Mouse (Mus musculus) heart, postnatal 10 days (tissue): ENCODE results near the gene Rnf207. TPM values are rescaled to one million over a fixed set of nuclear protein-coding genes. Genes with fewer than 3 reads are reported as not detected.

Experiments used
- DNase-seq, 2 experiments: peaks; one replicate each; pipeline ENCODE4 v3.0.0; 2021
- intact Hi-C: fragments of 180-260 bp; cut with DNase I; formaldehyde crosslinking; loops from one replicate; pipeline ENCODE4 v1.15.1; 2025
- total RNA-seq, 2 experiments: library from RNA; stranded (reverse); gene quantifications; 2 replicates each; pipeline ENCODE4 v1.2.3; 2021

Gene Rnf207
- total RNA-seq, 2 experiments from 2014 or later: 95.9 to 112 TPM

DNA sequence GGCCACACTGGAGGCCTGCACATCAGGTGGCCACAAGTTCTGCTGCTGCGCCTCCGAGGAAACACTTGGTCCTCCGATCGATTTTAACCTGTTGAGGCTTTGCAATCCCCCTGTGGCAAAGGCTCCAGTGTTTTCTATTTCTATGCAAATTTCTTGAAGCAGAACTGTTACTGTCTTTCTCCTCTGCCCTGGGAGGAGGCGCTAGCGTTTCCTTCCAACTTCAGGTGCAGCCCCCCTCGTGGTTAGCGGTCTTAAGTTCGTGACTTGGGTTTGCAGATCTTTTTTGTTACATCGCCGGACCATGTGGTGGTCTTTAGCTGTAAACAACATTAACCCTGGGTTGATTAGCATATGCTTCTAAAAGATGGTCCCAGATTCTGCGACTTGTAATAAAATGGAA lies 14.8 kb upstream of the Rnf207 start:
- intact Hi-C loops: loop anchor here (1.0 to 2.0 kb wide), 2 partner anchors 101 to 157 kb away; no protein-coding TSS in a partner anchor
- no peak for DNase-seq

DNA sequence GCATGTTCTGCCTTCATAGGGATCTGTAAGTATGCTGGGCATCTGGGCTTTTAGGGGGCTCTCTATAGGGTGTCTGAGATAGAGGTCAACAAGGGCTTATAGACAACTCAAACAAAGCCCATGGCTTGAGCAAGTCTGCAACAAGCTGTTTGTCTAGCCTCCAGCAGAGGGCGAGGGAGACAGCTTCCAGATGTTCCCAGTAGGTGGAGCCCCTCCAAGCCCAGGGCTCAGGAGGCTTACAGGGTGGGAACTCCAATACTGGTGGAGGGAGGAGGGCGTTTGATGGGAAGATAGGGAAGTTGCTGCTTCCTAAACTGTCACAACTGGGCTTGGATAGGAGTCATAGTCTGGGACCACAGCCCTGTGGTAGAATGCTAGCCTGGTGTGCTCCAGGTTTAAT lies 14.2 kb upstream of the Rnf207 start:
- peak; percentile 76 to 83 for DNase-seq
- intact Hi-C loops: loop anchor here (1.0 to 2.0 kb wide), 2 partner anchors 101 to 158 kb away; no protein-coding TSS in a partner anchor

DNA sequence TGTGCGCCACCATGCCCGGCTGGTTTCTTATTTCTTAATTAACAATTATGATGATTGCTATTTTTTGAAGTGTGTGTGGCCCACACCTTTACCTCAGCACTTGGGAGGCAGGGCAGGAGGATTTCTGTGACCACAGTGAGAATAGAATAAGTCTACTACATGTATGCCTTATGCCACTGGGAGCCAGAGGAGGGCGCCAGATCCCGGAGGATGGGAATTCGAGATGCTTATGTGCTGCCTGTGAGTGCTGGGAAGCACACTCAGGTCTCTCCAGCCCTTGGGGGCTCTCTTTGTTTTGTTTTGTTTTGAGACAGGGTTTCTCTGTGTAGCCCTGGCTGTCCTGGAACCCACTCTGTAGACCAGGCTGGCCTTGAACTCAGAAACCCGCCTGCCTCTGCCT lies 9.9 kb upstream of the Rnf207 start:
- intact Hi-C loops: no loop called here
- peak in 1 of 2 experiments; percentile 54 for DNase-seq

DNA sequence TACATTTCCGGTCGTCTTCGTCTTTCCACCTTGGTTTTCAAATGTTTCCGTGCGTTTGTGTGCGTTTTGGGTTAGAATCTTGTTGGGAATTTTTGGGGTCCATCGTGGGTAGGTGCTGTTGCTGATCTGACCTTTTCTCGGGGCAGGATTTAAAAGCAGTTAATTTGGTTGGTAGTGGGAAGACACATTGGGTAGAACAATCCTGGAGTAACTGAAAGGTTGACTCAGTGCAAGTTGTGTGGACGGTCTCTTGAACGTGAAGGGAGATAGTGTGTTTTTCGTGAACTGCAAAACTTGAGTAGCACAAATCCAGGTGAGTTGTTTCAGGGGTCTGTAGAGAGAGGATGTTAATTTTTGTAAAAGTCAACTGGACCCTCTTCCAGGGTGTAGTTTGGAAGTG lies 7.8 kb upstream of the Rnf207 start:
- intact Hi-C loops: no loop called here

DNA sequence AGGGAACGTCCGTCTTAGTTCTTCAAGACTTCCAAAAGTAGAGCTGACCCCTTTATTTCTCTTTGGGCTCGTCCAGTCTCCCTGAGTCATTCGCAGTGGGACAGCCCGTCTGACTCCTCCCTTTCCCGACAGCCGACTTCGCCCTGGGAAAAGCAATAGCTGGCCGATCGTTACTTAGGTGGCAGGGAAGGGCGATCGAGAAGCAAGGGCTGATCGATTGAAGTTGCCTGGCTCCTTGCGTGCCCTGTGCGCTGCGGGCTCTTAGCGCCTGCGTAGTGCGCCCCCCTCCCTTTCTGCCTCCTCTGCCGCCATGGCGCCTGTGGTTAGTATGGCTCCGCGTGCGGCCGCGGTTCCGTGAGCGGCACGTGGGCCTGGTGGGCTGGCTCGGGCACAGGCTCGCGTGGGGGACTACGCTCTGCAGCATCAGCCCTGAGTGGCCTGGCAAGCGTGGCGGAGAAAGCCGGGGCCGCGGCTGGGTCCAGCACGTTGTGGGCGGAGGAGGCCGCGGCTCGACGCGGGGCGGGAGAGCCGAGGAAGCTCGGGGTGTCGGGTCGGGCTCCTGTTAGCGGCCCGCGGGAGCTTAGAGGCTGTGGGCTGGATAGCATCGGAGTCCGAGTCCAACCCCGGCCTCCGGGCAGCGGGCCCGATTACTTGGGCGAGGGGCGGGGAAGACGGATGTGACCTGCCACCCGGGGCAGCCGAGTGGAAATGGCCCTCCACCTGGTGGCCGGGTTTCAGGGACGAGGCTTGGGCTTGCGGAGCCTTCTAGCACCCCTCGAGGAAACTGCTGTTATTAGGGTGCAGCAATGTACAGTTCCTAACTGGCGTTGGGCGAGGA lies 7.0 kb upstream of the Rnf207 start, which contains the start of gene Rpl22:
Rpl22 (plus strand) TSS at position 169 of the 838 bp plus-strand sequence.
- intact Hi-C loops: no loop called here
- peak; percentile 94 to 96 for DNase-seq

More for the DNA sequence above, 7.8 kb upstream of the Rnf207 start:
- no peak for DNase-seq

DNA sequence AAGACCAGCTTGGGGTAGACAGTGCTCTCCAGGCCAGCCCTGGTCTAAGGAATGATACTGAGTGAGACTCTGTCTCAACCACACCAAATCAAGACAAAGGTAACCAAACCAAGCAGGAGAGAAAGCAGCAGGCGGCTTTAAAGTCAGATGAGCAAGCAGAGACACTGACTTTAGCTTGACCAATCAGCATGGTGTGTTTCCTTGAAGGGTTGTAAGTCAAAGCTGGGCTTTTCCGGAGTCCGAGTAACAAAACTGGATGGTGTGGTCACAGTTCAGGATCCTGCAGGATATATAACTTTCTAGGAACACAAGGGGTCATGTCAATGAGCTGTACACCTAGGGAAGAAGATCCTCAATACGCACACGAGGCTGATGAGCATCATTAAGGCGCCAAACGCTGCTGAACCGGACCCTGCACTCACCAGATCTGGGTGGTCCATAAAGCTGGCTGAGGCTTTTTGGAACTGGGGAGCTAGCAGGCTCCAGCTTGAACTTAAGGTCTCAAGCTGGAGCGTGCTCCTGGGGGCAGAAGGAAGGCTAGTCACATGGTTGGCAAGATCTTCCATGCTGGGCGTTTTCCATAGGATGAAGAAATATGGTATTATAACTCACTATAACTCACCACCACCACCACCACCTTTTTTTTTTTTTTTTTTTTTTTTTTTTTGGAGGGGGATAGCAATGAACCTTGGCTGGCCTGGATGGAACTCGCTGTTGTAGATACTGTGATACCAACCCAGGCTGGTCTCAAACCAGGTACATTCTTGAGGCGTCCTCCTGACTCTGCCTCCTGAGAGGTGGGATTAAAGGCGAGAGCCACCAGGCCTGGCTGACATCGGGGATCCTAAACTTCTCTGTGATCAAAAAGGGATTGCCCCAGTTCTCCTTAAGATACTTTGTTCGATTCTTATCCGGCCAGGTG lies 6.1 kb upstream of the Rnf207 start:
- intact Hi-C loops: no loop called here
- DNase-seq: no peak

DNA sequence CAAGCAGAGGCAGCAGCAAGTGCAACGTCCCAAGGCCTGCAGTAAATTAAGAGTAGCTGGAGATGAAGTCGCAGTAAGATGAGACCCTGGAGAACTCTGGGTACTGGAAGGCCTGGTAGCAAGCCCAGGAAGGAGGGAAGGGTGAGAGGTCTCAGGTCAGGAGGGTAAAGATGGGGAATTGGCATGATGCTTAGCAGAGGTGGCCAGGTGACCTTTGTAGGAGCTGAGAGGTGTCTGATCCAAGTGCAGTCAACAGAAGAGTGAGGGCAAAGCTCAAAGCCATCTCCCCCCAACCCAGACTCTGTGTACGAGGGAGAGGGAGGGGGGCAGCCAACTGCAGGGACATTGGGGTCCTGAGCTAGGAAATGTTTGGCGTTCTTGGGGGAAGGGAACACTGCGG lies 2.7 kb upstream of the Rnf207 start:
- DNase-seq: no peak
- intact Hi-C loops: no loop called here

DNA sequence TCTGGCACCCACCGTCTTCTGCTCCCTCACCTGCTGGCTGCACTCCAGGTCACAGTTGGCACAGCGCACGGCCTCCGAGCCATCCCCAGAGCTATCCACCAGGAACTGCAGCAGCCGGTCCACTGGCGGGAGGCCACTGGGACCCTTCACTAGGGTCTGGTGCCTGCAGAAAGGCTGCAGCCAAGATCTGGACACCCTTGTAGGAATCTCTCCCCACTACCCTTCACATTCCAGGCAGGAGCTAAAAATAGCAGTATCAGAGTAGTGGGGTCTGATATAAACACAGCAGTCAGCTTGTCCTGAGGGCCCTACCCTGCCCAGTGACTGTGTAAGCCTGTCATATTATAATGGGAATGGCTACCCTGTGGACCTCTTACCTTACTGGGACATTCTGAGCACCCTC lies 1.2 kb downstream of the Rnf207 start:
- peak; percentile 69 to 78 for DNase-seq
- intact Hi-C loops: no loop called here

DNA sequence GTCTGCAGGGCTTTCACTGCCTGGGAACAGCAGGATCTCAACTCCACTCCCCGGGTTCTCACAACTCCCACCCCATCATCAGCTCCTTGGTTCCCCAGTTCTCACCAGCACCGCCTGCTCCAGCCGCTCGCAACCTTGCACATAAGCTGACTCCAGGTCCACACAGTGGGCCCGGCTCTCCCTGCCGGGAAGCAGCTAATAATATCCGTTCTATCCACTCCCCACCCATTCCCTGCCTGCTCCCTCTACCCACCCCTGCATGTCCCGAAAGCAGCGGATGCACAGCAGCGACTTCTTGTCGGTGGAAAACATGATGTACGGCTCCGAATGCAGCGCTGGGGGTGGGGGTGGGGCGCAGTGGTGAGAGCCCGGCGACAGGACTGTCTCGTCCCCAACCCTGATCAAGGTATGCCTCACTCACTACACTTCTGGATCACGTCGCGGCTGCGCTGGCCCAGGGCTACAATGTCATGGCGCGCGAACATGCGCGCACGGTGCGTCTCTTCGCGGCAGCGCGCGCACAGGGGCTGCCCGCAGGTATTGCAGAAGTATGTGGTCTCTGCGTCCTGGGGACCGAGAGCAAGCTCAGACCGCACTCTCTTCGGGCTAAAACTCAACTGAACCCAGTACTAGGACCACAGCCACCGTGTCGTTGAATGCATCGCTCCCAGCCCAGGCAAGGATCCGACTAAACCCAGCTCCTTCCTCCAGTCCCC lies 3.1 kb downstream of the Rnf207 start:
- peak; percentile 36 to 42 for DNase-seq

DNA sequence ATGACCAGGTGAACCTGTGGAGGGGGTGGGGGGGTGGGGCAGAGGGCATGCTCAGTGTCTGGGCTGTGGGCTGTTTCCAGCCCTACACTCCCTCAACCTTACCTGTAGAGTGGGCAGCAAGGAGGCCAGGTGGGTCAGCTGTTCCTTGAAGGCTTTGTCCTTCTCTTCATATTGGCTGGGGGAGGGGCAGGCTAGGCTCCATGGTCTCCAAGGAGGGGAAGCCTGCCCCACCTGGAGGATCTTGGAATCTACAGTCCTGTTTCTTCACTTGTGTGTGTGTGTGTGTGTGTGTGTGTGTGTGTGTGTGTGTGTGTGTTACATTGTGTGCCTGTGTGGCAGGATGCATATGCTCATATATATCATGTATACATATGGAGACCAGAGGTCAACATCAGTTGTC lies 4.9 kb downstream of the Rnf207 start:
- intact Hi-C loops: loop anchor here (2.0 kb wide), 1 partner anchor 13 kb away; no protein-coding TSS in a partner anchor
- DNase-seq: peak in 1 of 2 experiments; percentile 46

More for the DNA sequence above, 3.1 kb downstream of the Rnf207 start:
- intact Hi-C loops: loop anchor here (2.0 kb wide), 1 partner anchor 15 kb away; no protein-coding TSS in a partner anchor

DNA sequence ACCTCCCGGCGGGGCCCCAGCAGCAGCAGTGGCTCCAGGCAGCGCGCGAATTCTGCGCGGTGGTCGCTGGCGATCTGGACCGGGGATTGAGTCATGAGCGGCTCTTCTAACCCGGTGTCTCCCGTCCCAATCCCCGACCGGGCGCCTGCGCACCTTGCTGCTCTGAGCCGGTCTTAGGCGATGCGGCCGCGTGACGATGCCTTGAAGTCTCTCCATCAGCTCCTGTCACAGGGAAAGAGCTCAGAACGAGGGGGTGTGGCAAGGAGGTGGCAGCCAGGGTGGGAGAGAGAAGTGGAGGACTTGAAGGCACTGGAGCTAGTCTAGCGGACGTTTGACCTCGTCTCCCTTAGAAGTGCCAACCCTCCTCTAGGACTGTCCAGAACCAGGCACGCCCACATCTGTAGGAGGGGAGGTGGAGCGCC lies 5.6 kb downstream of the Rnf207 start:
- intact Hi-C loops: no loop called here
- no peak for DNase-seq

DNA sequence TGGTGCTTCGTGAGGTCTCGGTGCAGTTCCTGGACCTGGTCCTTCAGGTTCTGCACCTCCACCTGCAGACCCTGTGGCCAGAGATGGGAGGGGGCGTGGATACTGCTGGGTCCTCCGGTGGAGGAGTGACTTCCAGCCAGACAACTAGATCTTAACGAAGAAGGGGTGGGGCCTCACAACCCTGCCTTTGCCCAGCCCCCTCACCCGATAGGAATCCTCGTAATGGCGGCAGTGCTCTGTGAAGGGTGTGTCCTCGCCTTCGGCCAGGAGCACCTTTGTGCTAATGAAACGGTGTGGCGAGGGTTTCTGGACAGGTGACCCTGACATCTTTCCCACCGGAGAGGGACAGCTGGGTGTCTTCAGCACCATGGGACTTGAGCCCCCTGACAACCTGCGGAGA lies 6.6 kb downstream of the Rnf207 start:
- DNase-seq: no peak
- intact Hi-C loops: no loop called here

DNA sequence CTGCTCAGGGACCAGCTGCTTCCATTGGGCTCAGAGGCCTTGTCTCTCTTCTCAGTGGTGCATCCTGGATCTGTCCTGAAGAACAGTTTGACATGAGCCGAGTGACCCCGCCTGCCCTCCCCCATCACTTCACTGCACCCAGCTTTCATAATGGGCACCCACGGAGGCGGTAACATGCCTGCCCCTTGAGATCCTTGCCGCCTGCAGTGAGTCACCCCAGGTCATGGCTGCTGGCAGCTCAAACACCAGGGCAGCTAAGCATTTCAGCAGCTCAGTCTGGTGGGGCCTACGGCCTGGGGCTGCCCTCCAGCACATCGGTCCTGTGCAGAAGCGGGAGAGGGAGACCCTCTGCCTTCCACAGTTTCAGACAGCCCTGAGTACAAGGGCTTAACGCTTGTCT lies 11.3 kb downstream of the Rnf207 start:
- no peak for DNase-seq
- intact Hi-C loops: no loop called here

DNA sequence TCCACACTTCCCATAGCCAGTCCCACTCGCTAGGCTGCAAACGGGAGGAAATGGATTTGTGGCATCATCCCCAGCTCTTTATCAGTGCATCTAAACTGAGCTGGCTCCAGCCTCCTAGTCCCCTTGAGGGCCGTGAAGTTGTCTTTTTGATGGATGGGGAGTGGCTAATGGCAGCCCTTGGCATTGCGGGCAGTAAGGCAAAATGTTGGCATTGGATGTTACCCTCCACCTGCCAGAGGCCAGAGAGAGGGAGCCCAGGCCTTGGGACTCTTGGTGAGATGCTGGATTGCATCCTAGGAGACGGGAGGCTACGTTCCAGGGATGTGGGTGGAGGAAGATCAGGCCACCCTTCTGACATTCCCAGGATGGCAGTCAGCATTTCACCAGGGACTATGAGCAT lies 12.8 kb downstream of the Rnf207 start:
- DNase-seq: no peak
- intact Hi-C loops: no loop called here

DNA sequence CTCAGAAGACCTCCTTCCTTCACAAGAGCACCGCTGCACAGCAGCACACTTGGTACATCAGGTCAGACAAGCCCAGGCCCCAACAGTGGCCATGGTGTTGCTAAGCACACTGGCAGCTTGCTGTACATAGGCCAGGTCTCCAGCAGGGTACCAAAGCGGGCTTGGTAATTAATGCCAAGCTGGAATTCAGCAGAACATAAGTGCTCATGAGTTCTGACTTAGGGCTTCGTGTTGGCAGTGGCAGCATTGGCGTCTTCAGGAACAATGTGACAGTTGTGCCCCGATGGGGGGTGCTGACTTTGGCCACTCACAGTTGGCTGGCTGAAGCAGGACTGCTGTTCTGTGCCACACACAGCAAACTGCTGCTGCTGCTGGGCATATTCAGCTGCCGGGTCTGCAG lies 14.1 kb downstream of the Rnf207 start:
- DNase-seq: no peak
- intact Hi-C loops: no loop called here

DNA sequence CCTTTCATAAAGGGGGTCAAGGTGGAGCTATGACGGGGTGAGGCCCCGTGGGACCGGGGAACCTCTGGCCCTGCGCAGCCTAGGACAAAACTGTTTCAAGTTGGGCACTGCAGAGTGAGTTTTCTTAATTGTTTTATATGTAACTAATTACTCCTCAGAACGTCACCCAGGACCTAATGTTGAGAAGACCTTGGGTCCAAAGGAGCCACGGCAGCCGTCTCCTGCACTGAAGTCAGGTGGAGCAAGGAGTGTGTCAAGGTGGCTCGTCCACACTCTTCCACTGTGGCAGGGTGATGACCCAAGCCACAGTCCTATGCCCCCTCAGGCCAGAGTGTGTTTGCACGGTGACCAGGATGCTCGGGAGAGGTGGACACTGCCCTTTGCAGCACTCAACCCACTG lies 15.6 kb downstream of the Rnf207 start:
- intact Hi-C loops: no loop called here
- no peak for DNase-seq

DNA sequence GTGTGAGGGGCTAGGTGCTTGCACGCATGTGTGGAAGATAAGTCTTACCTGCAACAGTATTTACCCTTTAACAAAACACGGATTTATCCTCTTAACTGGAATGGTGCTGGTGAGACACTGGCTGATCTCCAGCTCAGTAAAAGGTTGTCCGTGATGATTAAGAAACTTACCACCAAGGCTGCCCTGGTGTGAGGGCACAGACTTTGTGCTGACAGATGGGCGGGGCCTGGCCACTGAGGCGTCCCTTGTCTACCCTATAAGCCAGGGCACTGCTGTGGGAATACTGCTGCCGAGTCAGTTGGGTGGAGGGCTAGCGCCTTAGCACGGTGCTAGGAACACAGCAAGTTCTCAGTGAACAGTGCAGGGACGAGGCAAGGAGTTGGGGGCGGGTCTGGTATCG lies 16.8 kb downstream of the Rnf207 start:
- DNase-seq: no peak
- intact Hi-C loops: no loop called here

DNA sequence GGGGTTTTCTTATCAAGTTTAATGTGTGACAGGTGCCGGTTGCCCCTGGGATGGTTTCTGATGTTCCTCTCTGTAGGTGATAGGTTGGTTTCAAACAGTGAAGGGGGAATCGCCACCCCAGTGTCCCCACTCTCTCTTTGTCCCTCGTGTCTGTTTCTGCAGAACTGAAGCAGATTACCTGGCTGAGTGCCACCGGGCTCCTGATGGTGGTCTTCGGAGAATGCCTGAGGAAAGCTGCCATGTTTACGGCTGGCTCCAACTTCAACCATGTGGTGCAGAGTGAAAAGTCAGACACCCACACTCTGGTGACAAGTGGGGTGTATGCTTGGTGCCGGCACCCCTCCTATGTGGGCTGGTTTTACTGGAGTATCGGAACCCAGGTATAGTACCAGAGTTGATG lies 18.4 kb downstream of the Rnf207 start:
- intact Hi-C loops: loop anchor here (2.0 kb wide), 1 partner anchor 14 kb away; no protein-coding TSS in a partner anchor
- no peak for DNase-seq

DNA sequence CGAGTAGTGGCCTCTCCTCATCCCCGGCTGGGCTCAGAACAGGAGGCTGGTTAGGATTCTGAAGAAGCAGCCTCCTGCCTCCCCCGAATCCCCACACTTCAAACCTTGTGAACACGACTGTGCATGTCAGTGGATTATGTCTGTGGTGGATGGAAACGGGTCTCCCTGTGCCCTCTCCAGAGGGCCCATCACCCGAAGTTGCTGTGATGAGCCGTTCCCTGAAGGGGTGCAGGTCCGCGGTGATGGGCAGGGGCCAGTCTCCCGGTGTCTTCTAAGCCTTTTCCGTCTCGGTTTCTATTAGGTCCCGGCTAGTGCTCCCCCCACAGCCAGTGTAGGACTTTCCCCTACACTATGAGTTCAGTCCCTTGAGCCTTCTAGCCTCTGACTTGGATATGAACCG lies 20.0 kb downstream of the Rnf207 start:
- intact Hi-C loops: no loop called here

More for the DNA sequence above, 20.0 kb downstream of the Rnf207 start:
- no peak for DNase-seq
